Mouse (Mus musculus) C2C12 (cell line): ENCODE results near the gene Mthfd1l. TPM values are rescaled to one million over a fixed set of nuclear protein-coding genes. Genes with fewer than 3 reads are reported as not detected.

Experiments
- H3K27me3 ChIP-seq: one replicate; pipeline ENCODE4 v1.6.1; 2011; ENCODE audit not compliant: control insufficient read depth, insufficient read depth, insufficient read length
- H3K36me3 ChIP-seq: one replicate; pipeline ENCODE4 v1.6.1; 2011; ENCODE audit not compliant: control insufficient read depth, insufficient read depth
- H3K4me3 ChIP-seq: one replicate; pipeline ENCODE4 v1.5.1; 2011; ENCODE audit warnings: mild to moderate bottlenecking, control low read depth; ENCODE audit not compliant: poor library complexity, insufficient read depth, severe bottlenecking
- H3K79me2 ChIP-seq: one replicate; pipeline ENCODE4 v1.6.1; 2011; ENCODE audit not compliant: control insufficient read depth, insufficient read depth
- H3K79me3 ChIP-seq: one replicate; pipeline ENCODE4 v1.6.1; 2011; ENCODE audit warnings: low read depth, control low read depth
- H3ac ChIP-seq: one replicate; pipeline ENCODE3; 2011; ENCODE audit warnings: low read depth; ENCODE audit not compliant: control insufficient read depth, insufficient read length
- CEBPB ChIP-seq: IDR thresholded peaks from one replicate; pipeline ENCODE4 v1.6.1; 2011; ENCODE audit warnings: low read depth, mild to moderate bottlenecking, control low read depth, moderate library complexity
- CTCF ChIP-seq: IDR thresholded peaks from one replicate; pipeline ENCODE4 v1.5.1; 2011; ENCODE audit not compliant: control insufficient read depth, insufficient read depth, insufficient read length
- FOSL1 ChIP-seq: IDR thresholded peaks from one replicate; pipeline ENCODE4 v1.8.0; 2011; ENCODE audit warnings: mild to moderate bottlenecking, low read length; ENCODE audit not compliant: poor library complexity, insufficient read depth, severe bottlenecking
- MAX ChIP-seq: IDR thresholded peaks from one replicate; pipeline ENCODE4 v1.6.1; 2011; ENCODE audit warnings: mild to moderate bottlenecking, control low read depth
- MYOD1 ChIP-seq: IDR thresholded peaks from one replicate; pipeline ENCODE4 v1.6.1; 2011; ENCODE audit warnings: low read depth; ENCODE audit not compliant: control insufficient read depth, insufficient read length
- MYOG ChIP-seq: IDR thresholded peaks from one replicate; pipeline ENCODE4 v1.6.1; 2011; ENCODE audit not compliant: control insufficient read depth, insufficient read length; ENCODE audit errors: extremely low read depth
- USF1 ChIP-seq: IDR thresholded peaks from one replicate; pipeline ENCODE4 v1.6.1; 2011; ENCODE audit warnings: low read depth, mild to moderate bottlenecking, control low read depth, moderate library complexity
- polyA plus RNA-seq: library from polyadenylated mRNA; unstranded; fragments of >200 nt; fragmentation: generic; extraction: Trizol; gene quantifications from one replicate; pipeline ENCODE4 v1.2.1, GENCODE M21; 2012; ENCODE audit warnings: missing spikeins

Gene Mthfd1l
- polyA plus RNA-seq, 1 experiment = 43.6 TPM

- Histone ChIP-seq H3ac (no peak overlapping the region), H3K36me3 (no peaks in the 10 kb centered on the region), H3K27me3 (no peaks in the 10 kb centered on the region), H3K79me2 (no peaks in the 10 kb centered on the region), H3K4me3 (no peak overlapping the region), H3K79me3 (no peaks in the 10 kb centered on the region)
- TF ChIP-seq MAX (peak; percentile 73), FOSL1 (peak; percentile 8), MYOG (no peak), MYOD1 (peak; percentile 99)
These were observed 201.3 kb downstream of the Mthfd1l start for GRCm38 (mm10) chr10:4174229-4174628.

- TF ChIP-seq MAX (no peak), CEBPB (no peak), CTCF (no peak), MYOG (no peak), USF1 (no peak), MYOD1 (no peak), FOSL1 (no peak)
- H3K36me3 ChIP-seq = no peaks in the 10 kb centered on the region
- H3K27me3 ChIP-seq = no peaks in the 10 kb centered on the region
- no peak overlapping the region for H3ac ChIP-seq
- H3K79me3 ChIP-seq = no peaks in the 10 kb centered on the region
- no peak overlapping the region for H3K4me3 ChIP-seq
- H3K79me2 ChIP-seq = no peaks in the 10 kb centered on the region
These were observed 201.8 kb downstream of the Mthfd1l start for GRCm38 (mm10) chr10:4174717-4175116.

- Histone ChIP-seq H3K4me3 (no peak overlapping the region), H3K36me3 (no peaks in the 10 kb centered on the region), H3ac (no peak overlapping the region), H3K79me3 (no peaks in the 10 kb centered on the region), H3K79me2 (no peaks in the 10 kb centered on the region), H3K27me3 (no peaks in the 10 kb centered on the region)
- TF ChIP-seq MYOG = no peak
- no peak for TF ChIP-seq USF1
- no peak for TF ChIP-seq CTCF
- TF ChIP-seq MAX = no peak
- no peak for TF ChIP-seq MYOD1
- no peak for TF ChIP-seq FOSL1
These were observed 204.4 kb downstream of the Mthfd1l start for GRCm38 (mm10) chr10:4177285-4177684.

GRCm38 (mm10) chr10:4179049-4179790, 206.3 kb downstream of the Mthfd1l start:
- Histone ChIP-seq H3K79me3 (no peaks in the 10 kb centered on the region), H3K27me3 (no peaks in the 10 kb centered on the region), H3K79me2 (no peaks in the 10 kb centered on the region), H3K36me3 (no peaks in the 10 kb centered on the region), H3ac (no peak overlapping the region), H3K4me3 (no peak overlapping the region)
- TF ChIP-seq CEBPB = no peak
- TF ChIP-seq MYOG = no peak
- TF ChIP-seq MAX = no peak
- no peak for TF ChIP-seq CTCF
- TF ChIP-seq FOSL1 = no peak
- TF ChIP-seq MYOD1 = no peak
- no peak for TF ChIP-seq USF1

- Histone ChIP-seq H3K79me2 (no peaks in the 10 kb centered on the region), H3K79me3 (no peaks in the 10 kb centered on the region), H3K4me3 (no peak overlapping the region), H3ac (no peak overlapping the region), H3K27me3 (no peaks in the 10 kb centered on the region), H3K36me3 (no peaks in the 10 kb centered on the region)
- TF ChIP-seq USF1 = no peak
- TF ChIP-seq MAX = no peak
- no peak for TF ChIP-seq MYOD1
- no peak for TF ChIP-seq CEBPB
- no peak for TF ChIP-seq MYOG
- no peak for TF ChIP-seq FOSL1
- no peak for TF ChIP-seq CTCF
These were observed 209.0 kb downstream of the Mthfd1l start for GRCm38 (mm10) chr10:4181953-4182352.

GRCm38 (mm10) chr10:4182406-4182805, 209.5 kb downstream of the Mthfd1l start:
- Histone ChIP-seq H3K4me3 (no peak overlapping the region), H3K27me3 (no peaks in the 10 kb centered on the region), H3K79me3 (no peaks in the 10 kb centered on the region), H3ac (no peak overlapping the region), H3K36me3 (no peaks in the 10 kb centered on the region), H3K79me2 (no peaks in the 10 kb centered on the region)
- TF ChIP-seq MYOD1 = no peak
- no peak for TF ChIP-seq USF1
- TF ChIP-seq CEBPB = no peak
- no peak for TF ChIP-seq CTCF
- no peak for TF ChIP-seq MAX
- no peak for TF ChIP-seq FOSL1
